Mouse (Mus musculus): Measurements from ENCODE around the gene Gm32742. TPM values are rescaled to one million over a fixed set of nuclear protein-coding genes. Genes with fewer than 3 reads are reported as not detected.
A peak's percentile ranks its signal among the peaks of the same experiment; 100 is the strongest.

Gm32742 gene
- polyA plus RNA-seq, 1 experiment from 2014 or later = 0.03 TPM

- Histone ChIP-seq H3K9me3 (no peaks in the 10 kb centered on the region), H3K4me3 (no peak overlapping the region)
- 96% methylated on average over 1 of the region's 1 CpGs for WGBS
Measured at GRCm38 (mm10) chr9:51178297-51178696, 13.0 kb upstream of the Gm32742 start.

GRCm38 (mm10) chr9:51175722-51176121 lies 10.4 kb upstream of the Gm32742 start:
- H3K27ac ChIP-seq = no peak overlapping the region
- H3K9me3 ChIP-seq = no peaks in the 10 kb centered on the region
- H3K4me1 ChIP-seq = no peaks in the 10 kb centered on the region
- ATAC-seq (ENCODE audit: insufficient number of reproducible peaks, insufficient read depth, low FRiP score, low TSS enrichment, low read depth) = no peak
- no peaks in the 10 kb centered on the region for H3K27me3 ChIP-seq
- H3K4me3 ChIP-seq = no peak overlapping the region
- H3K36me3 ChIP-seq = no peaks in the 10 kb centered on the region
- no peak overlapping the region for H3K9ac ChIP-seq
- 91% methylated on average over 1 of the region's 1 CpGs for WGBS
- no peak overlapping the region for H3K4me2 ChIP-seq

More at GRCm38 (mm10) chr9:51178297-51178696, 13.0 kb upstream of the Gm32742 start:
- Histone ChIP-seq H3K9ac (no peak overlapping the region), H3K27me3 (no peaks in the 10 kb centered on the region), H3K4me1 (peaks cover 6% of the 10 kb centered on the region; the same call in 1 of the 2 replicates), H3K4me2 (no peak overlapping the region), H3K36me3 (no peaks in the 10 kb centered on the region), H3K27ac (no peak overlapping the region)
- no peak for ATAC-seq (ENCODE audit: insufficient number of reproducible peaks, insufficient read depth, low FRiP score, low TSS enrichment, low read depth)

GRCm38 (mm10) chr9:51174890-51175464 lies 9.7 kb upstream of the Gm32742 start:
- no peak overlapping the region for H3K9ac ChIP-seq
- H3K9me3 ChIP-seq = no peaks in the 10 kb centered on the region
- 0 out of 2 replicates have a peak, but pooled peaks have one; percentile 26 for ATAC-seq (ENCODE audit: insufficient number of reproducible peaks, insufficient read depth, low FRiP score, low TSS enrichment, low read depth)
- H3K4me3 ChIP-seq = no peak overlapping the region
- no peaks in the 10 kb centered on the region for H3K4me1 ChIP-seq
- no peaks in the 10 kb centered on the region for H3K36me3 ChIP-seq
- no peaks in the 10 kb centered on the region for H3K27me3 ChIP-seq
- no peak overlapping the region for H3K4me2 ChIP-seq
- H3K27ac ChIP-seq = no peak overlapping the region
- 49% methylated on average over 8 of the region's 8 CpGs for WGBS

- WGBS = 78% methylated on average over 6 of the region's 6 CpGs
- H3K9me3 ChIP-seq = no peaks in the 10 kb centered on the region
- peaks cover 15% of the 10 kb centered on the region; the same call in 1 of the 2 replicates for H3K4me1 ChIP-seq
- no peak overlapping the region for H3K27ac ChIP-seq
- H3K9ac ChIP-seq = no peak overlapping the region
- no peak overlapping the region for H3K4me2 ChIP-seq
- H3K27me3 ChIP-seq = no peaks in the 10 kb centered on the region
- H3K36me3 ChIP-seq = no peaks in the 10 kb centered on the region
- ATAC-seq (ENCODE audit: insufficient number of reproducible peaks, insufficient read depth, low FRiP score, low TSS enrichment, low read depth) = no peak
- no peak overlapping the region for H3K4me3 ChIP-seq
Measured at GRCm38 (mm10) chr9:51170298-51170697, 5.0 kb upstream of the Gm32742 start.

- H3K9ac ChIP-seq = no peak overlapping the region
- no peak for ATAC-seq (ENCODE audit: insufficient number of reproducible peaks, insufficient read depth, low FRiP score, low TSS enrichment, low read depth)
- 83% methylated on average over 7 of the region's 7 CpGs for WGBS
- H3K36me3 ChIP-seq = no peaks in the 10 kb centered on the region
- H3K9me3 ChIP-seq = no peaks in the 10 kb centered on the region
- peaks cover 15% of the 10 kb centered on the region; the same call in 1 of the 2 replicates for H3K4me1 ChIP-seq
- peak overlapping the region; percentile 30; the same call in 1 of the 2 replicates for H3K27ac ChIP-seq
- H3K27me3 ChIP-seq = no peaks in the 10 kb centered on the region
- no peak overlapping the region for H3K4me2 ChIP-seq
- H3K4me3 ChIP-seq = no peak overlapping the region
Measured at GRCm38 (mm10) chr9:51169133-51169532, 3.8 kb upstream of the Gm32742 start.

DNA sequence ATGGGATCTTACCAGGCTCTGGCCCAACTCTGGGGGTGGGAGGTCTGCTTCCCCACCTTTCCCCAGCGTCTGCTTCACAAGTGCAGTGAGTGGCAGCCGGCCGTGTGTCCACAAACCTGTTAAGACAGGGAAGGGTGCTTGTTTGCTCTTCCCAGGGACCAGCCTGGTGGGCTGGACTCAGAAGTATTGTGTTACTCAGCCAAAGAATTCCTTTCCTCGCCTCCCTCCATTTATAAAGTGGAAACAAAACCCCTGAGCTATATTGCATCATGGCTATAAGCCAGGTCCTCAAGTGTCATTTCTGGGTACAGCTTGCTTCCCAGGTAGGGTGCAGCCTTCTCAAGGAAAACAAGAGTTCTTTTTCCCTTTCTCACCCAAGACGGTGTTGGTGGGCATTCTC lies 3.4 kb upstream of the Gm32742 start:
- Histone ChIP-seq H3K9ac (no peak overlapping the region), H3K4me1 (peaks cover 15% of the 10 kb centered on the region; the same call in 1 of the 2 replicates), H3K4me2 (no peak overlapping the region), H3K27ac (peak overlapping the region; percentile 30; the same call in 1 of the 2 replicates), H3K36me3 (no peaks in the 10 kb centered on the region), H3K9me3 (no peaks in the 10 kb centered on the region), H3K4me3 (no peak overlapping the region), H3K27me3 (no peaks in the 10 kb centered on the region)
- WGBS = 51% methylated on average over 5 of the region's 5 CpGs
- ATAC-seq (ENCODE audit: insufficient number of reproducible peaks, insufficient read depth, low FRiP score, low TSS enrichment, low read depth) = no peak

GRCm38 (mm10) chr9:51167954-51168353 lies 2.6 kb upstream of the Gm32742 start:
- no peaks in the 10 kb centered on the region for H3K27me3 ChIP-seq
- H3K4me1 ChIP-seq = peaks cover 15% of the 10 kb centered on the region; the same call in 1 of the 2 replicates
- WGBS = 71% methylated on average over 11 of the region's 11 CpGs
- no peaks in the 10 kb centered on the region for H3K9me3 ChIP-seq
- H3K4me3 ChIP-seq = no peak overlapping the region
- H3K36me3 ChIP-seq = no peaks in the 10 kb centered on the region
- H3K9ac ChIP-seq = no peak overlapping the region
- H3K27ac ChIP-seq = no peak overlapping the region
- ATAC-seq (ENCODE audit: insufficient number of reproducible peaks, insufficient read depth, low FRiP score, low TSS enrichment, low read depth) = no peak
- no peak overlapping the region for H3K4me2 ChIP-seq

DNA sequence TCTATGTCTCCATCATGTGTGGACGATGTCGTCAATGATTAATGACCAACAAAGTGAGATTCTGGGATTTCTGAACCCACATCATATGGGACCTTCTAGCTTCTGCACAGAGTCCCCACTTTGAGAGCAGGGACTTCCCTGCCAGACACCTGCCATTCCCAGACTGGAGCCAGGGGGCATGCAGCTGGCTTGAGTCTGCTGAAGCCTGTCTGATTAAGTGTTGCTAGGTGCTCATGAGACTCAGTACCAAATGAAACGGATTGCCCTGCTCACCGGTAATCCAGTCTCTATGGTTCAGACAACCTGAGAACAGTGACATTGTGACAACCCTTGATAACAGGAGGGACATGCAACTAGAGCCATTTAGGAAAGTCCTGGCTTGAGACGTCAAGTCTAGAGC lies 1.3 kb downstream of the Gm32742 start:
- 73% methylated on average over 5 of the region's 5 CpGs for WGBS
- H3K9me3 ChIP-seq = no peaks in the 10 kb centered on the region
- no peak for ATAC-seq (ENCODE audit: insufficient number of reproducible peaks, insufficient read depth, low FRiP score, low TSS enrichment, low read depth)
- peaks cover 14% of the 10 kb centered on the region; the same call in 1 of the 2 replicates for H3K4me1 ChIP-seq
- H3K36me3 ChIP-seq = no peaks in the 10 kb centered on the region
- H3K27ac ChIP-seq = no peak overlapping the region
- peaks cover 25% of the 10 kb centered on the region for H3K27me3 ChIP-seq
- no peak overlapping the region for H3K9ac ChIP-seq
- no peak overlapping the region for H3K4me3 ChIP-seq
- H3K4me2 ChIP-seq = no peak overlapping the region

- WGBS = 24% methylated on average over 4 of the region's 4 CpGs
- Histone ChIP-seq H3K36me3 (no peaks in the 10 kb centered on the region), H3K4me2 (no peak overlapping the region), H3K27me3 (peaks cover 26% of the 10 kb centered on the region), H3K4me3 (no peak overlapping the region), H3K9me3 (no peaks in the 10 kb centered on the region), H3K9ac (no peak overlapping the region), H3K27ac (no peak overlapping the region), H3K4me1 (no peaks in the 10 kb centered on the region)
- peak; percentile 39; the same call in 1 of the 2 replicates for ATAC-seq (ENCODE audit: insufficient number of reproducible peaks, insufficient read depth, low FRiP score, low TSS enrichment, low read depth)
Measured at GRCm38 (mm10) chr9:51161771-51162388, 3.4 kb downstream of the Gm32742 start.

- Histone ChIP-seq H3K9me3 (no peaks in the 10 kb centered on the region), H3K27me3 (peaks cover 18% of the 10 kb centered on the region; the same call in 1 of the 2 replicates), H3K4me2 (peak overlapping the region; percentile 47), H3K27ac (no peak overlapping the region), H3K9ac (0 out of 2 replicates have a peak overlapping the region, but pooled peaks have one; percentile 32), H3K4me3 (peak overlapping the region; percentile 12; the same call in 1 of the 2 replicates), H3K4me1 (peaks cover 8% of the 10 kb centered on the region), H3K36me3 (no peaks in the 10 kb centered on the region)
- no peak for ATAC-seq (ENCODE audit: insufficient number of reproducible peaks, insufficient read depth, low FRiP score, low TSS enrichment, low read depth)
- 16% methylated on average over 13 of the region's 13 CpGs for WGBS
Measured at GRCm38 (mm10) chr9:51152079-51152752, 13.1 kb downstream of the Gm32742 start.

GRCm38 (mm10) chr9:51147294-51147693 lies 18.0 kb downstream of the Gm32742 start:
- Histone ChIP-seq H3K9ac (no peak overlapping the region), H3K36me3 (no peaks in the 10 kb centered on the region), H3K4me3 (no peak overlapping the region), H3K4me1 (peaks cover 22% of the 10 kb centered on the region), H3K9me3 (no peaks in the 10 kb centered on the region), H3K27me3 (peaks cover 14% of the 10 kb centered on the region; the same call in 1 of the 2 replicates), H3K4me2 (no peak overlapping the region), H3K27ac (no peak overlapping the region)
- 78% methylated on average over 5 of the region's 5 CpGs for WGBS
- ATAC-seq (ENCODE audit: insufficient number of reproducible peaks, insufficient read depth, low FRiP score, low TSS enrichment, low read depth) = no peak
